Mouse (Mus musculus): Measurements from ENCODE around the gene Mamdc4.

DNA sequence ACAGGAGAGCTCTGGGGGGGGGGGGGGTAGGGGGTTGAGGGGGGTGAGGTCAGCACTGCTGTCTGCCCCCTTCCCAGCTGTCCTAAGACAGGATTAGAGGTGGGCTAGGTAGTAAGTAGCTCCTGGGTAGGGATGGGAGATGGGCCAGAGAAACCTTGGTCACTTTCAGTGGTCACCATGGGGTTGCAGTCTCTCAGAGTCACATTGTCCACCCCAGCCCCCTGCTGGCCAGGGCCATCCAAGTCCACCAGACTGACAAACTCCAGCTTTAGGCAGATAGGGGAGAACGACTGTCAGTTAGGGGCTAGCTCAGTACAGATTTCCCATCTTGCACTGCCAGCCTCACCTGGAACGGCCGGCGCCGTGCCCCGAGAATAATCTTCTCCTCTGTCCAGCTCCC is 8.1 kb downstream of the Mamdc4 start:
- TF ChIP-seq POLR2A (IDR thresholded peaks at IDR 0.05; ENCODE audit: extremely low read depth, insufficient read depth, low read length), result no peak
- TF ChIP-seq CTCF (IDR thresholded peaks at IDR 0.05; ENCODE audit: low read depth, low read length), result peak; percentile 36

Measured in liver, adult 2 months (tissue).